Mouse (Mus musculus): Measurements from ENCODE around the gene Ccdc85b.
A peak's percentile ranks its signal among the peaks of the same experiment; 100 is the strongest.

The Ccdc85b gene

GRCm38 (mm10) chr19:5456241-5456921 is 1.3 kb downstream of the Ccdc85b start:
- DNase-seq (ENCODE audit: low spot score), result no peak

- no peak for DNase-seq (ENCODE audit: low spot score)
Observed at GRCm38 (mm10) chr19:5455568-5455967, 2.1 kb downstream of the Ccdc85b start.

- DNase-seq (ENCODE audit: low spot score), result no peak
Observed at GRCm38 (mm10) chr19:5455037-5455436, 2.7 kb downstream of the Ccdc85b start.

- no peak for DNase-seq (ENCODE audit: low spot score)
Observed at GRCm38 (mm10) chr19:5451766-5452165, 5.9 kb downstream of the Ccdc85b start.

GRCm38 (mm10) chr19:5449673-5450072 is 8.0 kb downstream of the Ccdc85b start:
- no peak for DNase-seq (ENCODE audit: low spot score)

- DNase-seq (ENCODE audit: low spot score), result no peak
Observed at GRCm38 (mm10) chr19:5448354-5449150, 9.1 kb downstream of the Ccdc85b start.

GRCm38 (mm10) chr19:5447515-5448353 is 10.0 kb downstream of the Ccdc85b start, which contains the start of gene Fosl1:
Gene Fosl1, plus strand, starts transcription at chr19:5447547.
- DNase-seq (ENCODE audit: low spot score), result peak; percentile 73

- no peak for DNase-seq (ENCODE audit: low spot score)
Observed at GRCm38 (mm10) chr19:5445747-5446146, 11.9 kb downstream of the Ccdc85b start.

- DNase-seq (ENCODE audit: low spot score), result no peak
Observed at GRCm38 (mm10) chr19:5444954-5445353, 12.7 kb downstream of the Ccdc85b start.

GRCm38 (mm10) chr19:5444371-5444908 is 13.3 kb downstream of the Ccdc85b start:
- no peak for DNase-seq (ENCODE audit: low spot score)

- DNase-seq (ENCODE audit: low spot score), result no peak
Observed at GRCm38 (mm10) chr19:5433951-5434350, 23.7 kb downstream of the Ccdc85b start.

- DNase-seq (ENCODE audit: low spot score), result peak; percentile 45
Observed at GRCm38 (mm10) chr19:5432992-5433852, 24.5 kb downstream of the Ccdc85b start.

- DNase-seq (ENCODE audit: low spot score), result no peak
Observed at GRCm38 (mm10) chr19:5431911-5432464, 25.7 kb downstream of the Ccdc85b start.

- DNase-seq (ENCODE audit: low spot score), result no peak
Observed at GRCm38 (mm10) chr19:5430408-5430807, 27.3 kb downstream of the Ccdc85b start.

GRCm38 (mm10) chr19:5429806-5430205 is 27.9 kb downstream of the Ccdc85b start:
- DNase-seq (ENCODE audit: low spot score), result no peak

- no peak for DNase-seq (ENCODE audit: low spot score)
Observed at GRCm38 (mm10) chr19:5429219-5429618, 28.5 kb downstream of the Ccdc85b start.

GRCm38 (mm10) chr19:5428083-5428482 is 29.6 kb downstream of the Ccdc85b start:
- DNase-seq (ENCODE audit: low spot score), result no peak

- DNase-seq (ENCODE audit: low spot score), result no peak
Observed at GRCm38 (mm10) chr19:5426640-5427290, 30.9 kb downstream of the Ccdc85b start.

GRCm38 (mm10) chr19:5425906-5426565 is 31.7 kb downstream of the Ccdc85b start:
- DNase-seq (ENCODE audit: low spot score), result no peak
